Mouse (Mus musculus): ENCODE measurements around the gene Nat8f1. TPM values are rescaled to one million over a fixed set of nuclear protein-coding genes. Genes with fewer than 3 reads are reported as not detected.
"Not testable (repeated sequence)": the region's sequence is repeated elsewhere in the genome, so short reads cannot be mapped to it uniquely, and the experiment has no call there.

Nat8f1 gene
- total RNA-seq, 4 experiments from 2014 or later, result 22.5 to 35.0 (median 27.1) TPM

GRCm38 (mm10) chr6:85908341-85908740 is 7.1 kb downstream of the Nat8f1 start:
- DNase-seq (ENCODE audit: low spot score in 2 of 2), result no peak

DNA sequence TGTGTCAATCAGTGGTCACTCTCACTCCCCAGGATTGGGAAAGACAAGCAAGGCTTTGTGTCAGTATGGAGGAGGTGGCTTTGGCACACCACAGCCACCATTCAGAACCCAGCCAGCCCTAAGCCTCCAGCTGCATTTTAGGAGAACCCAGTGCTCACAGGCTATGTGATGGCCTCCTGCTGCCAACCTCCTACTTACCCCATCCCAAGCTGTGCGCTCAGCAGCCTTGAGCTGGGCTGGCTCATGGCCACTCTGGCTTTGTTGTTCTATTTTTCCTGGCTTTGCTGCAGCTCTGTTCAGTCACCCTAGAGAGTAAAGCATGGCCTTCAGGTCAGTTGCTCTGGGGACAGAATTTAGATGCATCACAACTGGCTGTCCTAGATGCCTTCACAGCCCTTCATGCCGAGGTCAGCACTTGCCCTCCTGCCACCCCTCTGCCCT is 8.6 kb downstream of the Nat8f1 start:
- peak; percentile 82 to 91 for DNase-seq (ENCODE audit: low spot score in 2 of 2)

DNA sequence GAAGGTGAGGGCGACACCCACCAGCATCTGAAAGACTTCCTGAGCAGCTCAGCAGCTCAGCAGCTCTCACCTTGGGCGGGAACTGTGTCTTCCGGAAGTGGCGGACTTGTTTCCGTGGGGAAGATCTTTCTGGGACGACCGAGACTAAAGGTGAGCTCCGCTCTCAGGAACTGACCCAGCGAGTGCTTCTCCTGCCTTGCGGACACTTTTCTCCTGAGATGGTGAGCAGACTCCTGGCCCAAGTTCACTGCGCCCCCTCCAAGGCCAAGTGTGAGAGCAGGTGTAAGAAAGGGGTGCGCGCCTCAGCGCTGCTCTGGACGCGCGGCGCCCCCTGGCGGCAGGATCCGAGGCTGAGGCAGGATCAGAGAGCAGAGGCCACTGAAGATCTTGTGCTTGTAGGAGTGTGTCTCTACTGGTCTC is 10.8 kb downstream of the Nat8f1 start, which contains the start of gene Nat8f4:
TSS of gene Nat8f4 (minus strand) at position 243 of the 420 bp plus-strand sequence.
- peak; percentile 80 to 88 for DNase-seq (ENCODE audit: low spot score in 2 of 2)

DNA sequence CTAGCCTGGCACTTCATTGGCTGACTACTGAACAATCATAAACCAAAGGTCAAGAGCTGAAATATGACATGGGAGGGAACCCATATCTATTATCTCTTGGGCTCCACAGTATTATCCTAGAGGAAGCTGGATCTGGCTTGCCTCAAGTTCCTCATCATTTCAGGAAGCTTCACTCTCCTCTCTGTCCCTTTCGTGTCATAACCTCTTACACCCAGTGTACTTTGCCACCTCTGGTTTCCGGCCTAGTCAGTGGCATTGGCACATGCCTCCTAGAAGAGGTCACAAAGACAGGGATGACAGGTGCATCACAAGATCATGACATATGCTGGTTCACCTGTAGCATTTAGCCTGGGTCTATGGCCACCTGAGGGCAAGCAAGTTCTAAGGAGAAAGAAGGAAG is 13.2 kb downstream of the Nat8f1 start:
- DNase-seq (ENCODE audit: low spot score in 2 of 2), result no peak

DNA sequence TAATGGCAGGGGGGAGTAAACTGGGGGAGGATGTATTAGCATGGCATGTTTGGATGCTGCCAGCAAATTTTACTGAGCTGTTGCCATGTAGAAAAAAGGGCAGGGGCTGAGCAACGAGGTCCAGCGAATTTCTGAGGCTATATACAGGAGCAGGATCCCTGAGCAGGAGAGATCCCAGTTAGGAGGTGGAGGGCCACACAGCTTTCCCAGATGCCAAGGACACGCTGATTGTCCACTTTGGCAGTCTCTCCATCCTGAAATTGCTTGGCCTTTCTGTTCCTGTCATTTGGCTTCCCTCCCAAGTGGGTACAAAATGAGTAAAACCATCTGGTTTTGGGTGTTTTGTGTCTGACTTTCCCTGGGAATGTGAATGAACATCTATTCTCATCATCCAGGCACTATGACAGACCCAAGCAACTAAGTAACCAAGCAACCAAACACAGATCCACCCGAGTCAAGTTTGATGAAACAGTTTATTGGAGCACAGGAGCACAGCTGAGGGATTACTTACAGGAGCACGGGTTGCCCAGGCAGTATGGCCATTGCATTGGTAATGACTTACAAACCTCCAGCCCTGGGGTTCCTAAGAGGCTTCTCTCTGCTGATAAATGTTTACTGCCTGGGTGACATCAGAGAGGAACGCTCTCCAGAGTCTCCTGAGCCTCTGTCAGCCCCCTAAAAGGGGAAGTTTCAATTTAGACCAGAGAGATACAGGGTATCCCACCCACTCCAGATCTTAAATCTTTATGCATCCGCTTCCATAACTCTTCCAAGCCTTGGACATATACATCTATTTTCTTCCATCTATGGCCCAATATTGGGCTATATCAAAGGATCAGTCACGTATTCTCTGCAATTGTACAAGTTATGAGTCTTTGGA is 16.7 kb downstream of the Nat8f1 start:
- not testable (repeated sequence) for DNase-seq (ENCODE audit: low spot score in 2 of 2)

- DNase-seq (ENCODE audit: low spot score in 2 of 2), result not testable (repeated sequence)
These were observed 20.3 kb downstream of the Nat8f1 start for GRCm38 (mm10) chr6:85895061-85895648.

DNA sequence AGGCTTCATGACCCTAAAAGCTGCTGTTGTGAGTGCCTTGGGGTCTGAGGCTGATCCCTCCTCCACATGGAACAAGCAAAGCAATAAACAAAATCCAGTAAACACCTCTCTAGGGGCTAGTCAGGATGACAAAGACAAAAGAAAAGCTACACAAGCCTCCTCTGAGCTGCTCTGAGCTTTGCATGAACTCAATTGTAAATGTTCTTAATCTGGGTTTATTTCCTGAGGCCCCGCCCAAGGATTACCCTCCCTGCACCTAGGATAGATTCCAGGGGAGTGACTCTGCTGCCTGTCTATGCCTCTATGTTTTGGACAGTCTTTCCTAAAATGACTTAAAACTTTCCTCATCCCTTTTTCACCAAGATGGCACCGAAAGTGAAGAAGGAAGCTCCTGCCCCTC is 26.5 kb downstream of the Nat8f1 start:
- no peak for DNase-seq (ENCODE audit: low spot score in 2 of 2)

- no peak for DNase-seq (ENCODE audit: low spot score in 2 of 2)
These were observed 31.2 kb downstream of the Nat8f1 start for GRCm38 (mm10) chr6:85884311-85884710.

DNA sequence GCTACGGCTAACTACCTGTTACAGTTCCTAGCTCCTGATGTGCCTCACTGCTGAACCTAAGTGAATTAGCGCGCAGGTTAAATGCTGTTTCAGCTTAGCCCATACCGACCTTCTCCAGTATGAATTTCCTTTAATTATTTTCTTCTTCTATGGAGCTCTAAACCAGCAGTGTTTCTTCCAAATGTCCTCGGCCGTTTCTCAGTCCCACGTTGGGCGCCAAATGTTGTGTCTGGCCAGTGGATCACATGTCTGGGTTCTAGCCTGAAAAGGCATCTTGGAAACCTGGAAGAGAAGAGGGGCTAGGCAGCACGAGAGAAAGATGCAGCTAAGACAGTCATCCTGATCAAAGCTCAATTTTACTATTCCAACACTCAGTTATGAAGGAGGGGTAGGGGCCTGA is 32.2 kb downstream of the Nat8f1 start:
- DNase-seq (ENCODE audit: low spot score in 2 of 2), result not testable (repeated sequence)

DNA sequence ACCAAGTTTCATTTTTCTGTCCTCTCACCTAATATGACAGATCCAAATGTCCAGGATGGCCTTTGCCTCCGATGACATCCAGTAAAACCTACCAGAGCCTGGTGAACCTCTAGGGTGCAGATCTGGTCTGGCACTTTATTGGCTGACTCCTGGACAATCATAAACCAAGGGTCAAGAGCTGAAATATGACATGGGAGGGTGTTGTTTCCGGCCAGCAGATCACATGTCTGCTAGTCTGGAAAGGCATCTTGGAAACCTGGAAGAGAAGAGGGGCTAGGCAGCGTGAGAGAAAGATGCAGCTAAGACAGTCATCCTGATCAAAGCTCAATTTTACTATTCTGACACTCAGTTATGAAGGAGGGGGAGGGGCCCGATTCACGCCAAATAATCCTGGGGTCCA is 46.5 kb downstream of the Nat8f1 start, which contains the start of gene Nat8f2:
TSS of gene Nat8f2 (minus strand) at position 153 of the 400 bp plus-strand sequence.
- not testable (repeated sequence) for DNase-seq (ENCODE audit: low spot score in 2 of 2)

DNA sequence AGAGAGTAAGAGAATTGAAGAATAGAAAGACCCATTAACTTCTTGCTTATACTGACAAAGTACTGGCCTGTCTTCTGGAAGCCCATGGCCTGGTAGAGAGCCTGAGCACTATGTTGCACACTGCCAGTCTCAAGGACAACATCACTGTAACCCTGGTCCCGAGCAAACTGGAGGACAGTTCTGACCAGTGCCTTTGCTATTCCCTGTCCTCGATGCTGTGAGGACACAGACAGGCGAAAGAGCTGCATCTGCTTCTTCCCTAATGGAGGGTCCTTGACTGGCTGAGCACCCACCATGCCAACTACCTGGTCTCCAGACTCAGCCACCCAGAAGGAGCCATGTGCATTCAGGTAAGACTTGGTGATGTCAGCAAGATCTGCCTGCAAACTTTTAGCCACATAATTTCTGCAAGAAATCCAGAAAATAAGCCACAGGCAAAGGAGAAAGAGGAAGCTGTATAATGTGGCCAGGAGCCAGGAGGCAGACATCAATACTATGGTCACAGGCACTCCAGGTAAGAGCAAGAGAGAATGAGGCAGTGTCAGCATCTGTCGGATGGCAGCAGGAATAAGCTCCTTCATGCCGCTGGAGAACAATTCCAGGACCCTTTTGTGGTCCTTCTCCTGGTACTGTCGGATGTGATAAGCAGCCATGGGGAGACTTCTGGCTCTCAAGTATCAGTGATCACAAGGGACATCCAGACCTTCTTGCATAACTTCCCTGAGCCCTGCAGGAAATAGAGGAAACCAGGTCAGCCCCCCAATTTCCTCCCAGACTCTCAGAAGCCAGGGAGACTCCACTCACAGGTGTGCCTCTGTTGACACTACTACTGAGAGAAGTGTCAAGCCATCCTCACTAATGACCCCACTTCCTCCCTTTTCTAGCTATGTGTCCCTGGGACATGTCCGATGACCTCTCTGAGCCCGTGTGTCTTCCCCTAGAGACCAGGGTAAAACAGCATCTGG is 47.5 kb downstream of the Nat8f1 start:
- no peak for DNase-seq (ENCODE audit: low spot score in 2 of 2)

DNA sequence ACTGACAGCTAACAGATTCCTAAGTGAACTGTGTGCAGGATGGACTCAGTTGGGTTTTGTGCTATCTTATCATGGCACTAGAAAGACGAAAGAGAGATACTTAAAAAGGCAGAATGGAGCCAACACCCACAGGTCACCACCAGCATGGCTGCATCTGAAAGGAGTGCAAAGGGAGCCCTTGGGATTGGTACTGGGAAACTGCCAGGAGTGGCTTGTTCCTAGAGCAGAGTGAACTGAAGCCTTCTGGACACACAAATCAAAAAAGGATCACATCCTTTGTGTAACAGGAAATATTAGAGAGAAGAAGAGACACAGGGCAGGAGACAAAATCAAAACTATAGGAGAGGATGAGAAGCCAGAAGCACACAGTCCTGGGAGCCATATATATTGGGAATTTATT is 48.5 kb downstream of the Nat8f1 start:
- DNase-seq (ENCODE audit: low spot score in 2 of 2), result not testable (repeated sequence)

DNA sequence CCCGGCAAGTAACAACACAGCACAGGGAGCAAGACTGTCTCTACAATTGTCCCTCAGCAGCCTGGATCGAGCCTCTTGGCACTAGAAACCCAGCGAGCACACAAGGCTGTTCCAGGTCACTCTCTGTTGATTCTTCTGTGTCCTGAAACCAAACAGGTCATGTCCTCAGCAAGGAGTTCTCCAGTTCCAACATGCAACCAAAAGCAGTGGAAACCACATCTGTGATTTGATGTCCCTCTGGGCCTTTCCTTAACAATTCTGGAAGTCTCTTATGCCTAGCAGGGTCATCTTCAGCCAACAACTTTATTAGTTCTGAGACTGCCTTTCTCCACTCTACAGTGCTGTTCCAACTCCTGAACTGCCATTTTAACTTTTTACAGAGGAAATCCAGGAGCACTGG is 49.3 kb downstream of the Nat8f1 start:
- not testable (repeated sequence) for DNase-seq (ENCODE audit: low spot score in 2 of 2)

DNA sequence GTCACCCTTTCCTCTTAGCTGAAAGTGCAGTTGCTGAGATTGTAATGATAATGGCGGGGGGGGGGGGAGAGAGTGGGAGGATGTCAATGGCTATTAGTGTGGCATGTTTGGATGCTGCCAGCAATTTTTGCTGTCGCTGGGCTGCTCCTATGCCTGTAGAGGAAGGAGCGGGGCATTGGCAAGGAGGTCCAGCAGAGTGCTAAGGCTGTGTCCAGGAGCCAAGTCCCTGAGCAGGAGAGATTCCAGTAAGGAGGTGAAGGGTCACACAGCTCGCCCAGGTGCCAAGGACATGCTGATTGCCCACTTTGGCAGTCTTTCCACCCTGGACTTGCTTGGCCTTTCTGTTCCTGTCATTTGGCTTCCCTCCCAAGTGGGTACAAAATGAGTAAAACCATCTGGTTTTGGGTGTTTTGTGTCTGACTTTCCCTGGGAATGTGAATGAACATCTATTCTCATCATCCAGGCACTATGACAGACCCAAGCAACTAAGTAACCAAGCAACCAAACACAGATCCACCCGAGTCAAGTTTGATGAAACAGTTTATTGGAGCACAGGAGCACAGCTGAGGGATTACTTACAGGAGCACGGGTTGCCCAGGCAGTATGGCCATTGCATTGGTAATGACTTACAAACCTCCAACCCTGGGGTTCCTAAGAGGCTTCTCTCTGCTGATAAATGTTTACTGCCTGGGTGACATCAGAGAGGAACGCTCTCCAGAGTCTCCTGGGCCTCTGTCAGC is 50.4 kb downstream of the Nat8f1 start:
- peak; percentile 33 to 51 for DNase-seq (ENCODE audit: low spot score in 2 of 2)

DNA sequence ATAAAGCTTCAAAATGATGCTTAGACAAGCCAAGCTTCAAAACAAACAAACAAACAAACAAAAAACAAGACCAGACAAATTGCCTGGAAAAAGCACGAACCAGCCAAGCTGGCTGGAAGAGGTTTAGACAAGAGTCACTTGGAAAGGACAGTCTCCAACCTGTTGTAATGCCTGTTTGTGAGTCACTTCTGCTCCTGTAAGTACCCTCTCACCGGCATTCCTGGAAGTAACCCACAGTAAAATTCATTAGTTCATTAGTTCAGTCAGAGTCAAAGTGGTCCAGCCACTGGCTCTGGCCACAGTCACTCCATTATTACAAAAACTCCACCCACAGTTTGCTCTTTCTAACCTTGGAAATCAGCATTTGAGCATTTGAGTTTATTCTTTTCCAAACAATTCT is 51.6 kb downstream of the Nat8f1 start:
- DNase-seq (ENCODE audit: low spot score in 2 of 2), result no peak

DNA sequence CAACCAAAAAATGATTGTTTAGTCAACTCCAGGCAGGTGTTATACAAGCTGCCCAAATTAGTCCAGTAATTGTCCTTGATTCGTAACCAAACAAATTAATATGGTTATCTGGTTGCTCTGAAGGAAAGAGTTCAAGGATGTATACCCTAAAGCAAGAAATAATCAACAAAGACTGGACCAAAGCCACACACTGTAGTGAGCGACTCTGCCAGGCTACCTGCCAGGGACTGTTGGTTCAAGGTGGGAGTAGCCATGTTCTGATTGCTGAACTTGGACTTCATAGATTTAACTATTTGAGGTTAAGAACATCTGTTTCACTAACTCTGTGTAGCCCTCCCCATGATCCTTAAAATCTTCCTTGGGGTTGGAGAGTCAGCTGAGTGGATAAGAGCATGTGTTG is 52.4 kb downstream of the Nat8f1 start:
- DNase-seq (ENCODE audit: low spot score in 2 of 2), result no peak

DNA sequence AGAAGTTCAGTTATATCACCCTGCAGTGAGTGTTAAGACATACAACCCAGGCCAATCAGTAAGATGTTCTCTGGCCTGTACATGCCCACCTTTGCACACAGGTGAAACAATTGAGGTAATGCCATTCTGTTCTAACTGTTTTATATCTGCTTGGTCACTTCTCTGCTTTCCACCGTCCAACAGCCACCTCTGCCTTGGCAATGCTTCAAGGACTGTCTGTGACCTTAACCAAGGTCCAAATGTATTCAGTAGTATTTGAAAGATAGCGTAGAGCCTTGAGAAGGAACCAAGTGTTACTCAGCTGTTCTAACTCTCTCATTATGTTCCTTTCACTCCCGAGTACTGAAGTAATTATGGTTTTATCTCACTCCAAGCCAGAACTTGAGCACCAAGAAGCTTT is 52.9 kb downstream of the Nat8f1 start:
- DNase-seq (ENCODE audit: low spot score in 2 of 2), result no peak

GRCm38 (mm10) chr6:85861247-85861646 is 54.2 kb downstream of the Nat8f1 start:
- DNase-seq (ENCODE audit: low spot score in 2 of 2), result no peak
